Comparison of ENCODE assay signal across 8 mouse cellular contexts in the genomic region with DNA sequence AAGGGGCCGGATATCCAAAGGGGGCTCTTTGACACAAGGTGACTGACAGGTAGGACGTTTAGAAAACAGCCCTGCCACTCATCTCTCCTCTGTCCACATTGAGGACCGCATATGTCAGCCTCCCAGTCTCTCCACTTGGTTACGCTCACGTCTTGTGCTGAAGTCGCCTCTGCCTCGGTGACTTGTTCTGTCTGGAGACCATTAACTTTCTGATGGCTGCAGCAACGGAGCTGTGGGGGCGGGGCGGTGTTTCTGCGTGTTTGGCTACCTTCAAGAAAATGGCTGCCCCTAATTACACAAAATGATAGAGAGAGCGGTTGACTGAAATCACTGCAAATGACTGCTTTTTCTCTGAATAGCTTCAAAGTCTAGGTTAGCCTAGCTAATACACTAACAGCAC. TPM values are rescaled to one million over a fixed set of nuclear protein-coding genes. Genes with fewer than 3 reads are reported as not detected.
DNase-seq lines count a peak whose midpoint lies in the region; ATAC-seq and TF ChIP-seq lines count a peak whose summit lies in the region.

No protein-coding gene starts in this region.

- ATAC-seq in megakaryocyte, adult 5-6 weeks (ENCODE audit: poor library complexity, severe bottlenecking): no peak
- ATAC-seq in liver, postnatal 0 days: no peak

- peaks cover 4% of the 10 kb centered on the region for H3K36me3 ChIP-seq in megakaryocyte, embryonic 14.5 days (replicated peaks; ENCODE audit: low read length)
- H3K36me3 ChIP-seq in hindbrain, embryonic 10.5 days: no peaks in the 10 kb centered on the region
- no peaks in the 10 kb centered on the region for H3K36me3 ChIP-seq in liver, postnatal 0 days (replicated peaks; ENCODE audit: insufficient read depth, low read length)

- peaks cover 26% of the 10 kb centered on the region for H3K4me1 ChIP-seq in megakaryocyte, embryonic 14.5 days
- H3K4me1 ChIP-seq in hindbrain, embryonic 10.5 days (replicated peaks): peaks cover 12% of the 10 kb centered on the region
- no peaks in the 10 kb centered on the region for H3K4me1 ChIP-seq in liver, postnatal 0 days (ENCODE audit: insufficient read depth)

- peak; percentile 20 to 41 for DNase-seq in cerebellum, postnatal 25 days
- no peak for DNase-seq in cerebellum, adult 18-20 months
- DNase-seq in hindbrain, embryonic 10.5 days (ENCODE audit: low spot score): peak; percentile 43
- DNase-seq in liver, postnatal 0 days: peak; percentile 19
- no peak for DNase-seq in c-Kit-positive CD71-positive TER-119-positive erythroid progenitor cells, embryonic 14.5 days (ENCODE audit: low spot score)
- no peak for DNase-seq in urinary bladder, postnatal 14 days (ENCODE audit: low spot score)

- no peak for TF ChIP-seq CTCF in liver, postnatal 0 days (IDR thresholded peaks at IDR 0.05; ENCODE audit: low read depth)

- 10% methylated on average over 12 of the region's 12 CpGs for WGBS in hindbrain, embryonic 10.5 days
- WGBS in liver, postnatal 0 days (ENCODE audit: insufficient replicate concordance): 18% methylated on average over 12 of the region's 12 CpGs

- peak overlapping the region; percentile 64 for H3K4me3 ChIP-seq in megakaryocyte, embryonic 14.5 days (replicated peaks)
- H3K4me3 ChIP-seq in hindbrain, embryonic 10.5 days: peak overlapping the region; percentile 45
- H3K4me3 ChIP-seq in liver, postnatal 0 days (ENCODE audit: low read depth, low read length): no peak overlapping the region; the same call in 1 of the 2 replicates

- H3K9ac ChIP-seq in liver, postnatal 0 days (replicated peaks): no peak overlapping the region

- H3K27me3 ChIP-seq in megakaryocyte, embryonic 14.5 days (replicated peaks): peaks cover 13% of the 10 kb centered on the region
- H3K27me3 ChIP-seq in hindbrain, embryonic 10.5 days (ENCODE audit: insufficient read depth, poor library complexity, severe bottlenecking): peaks cover 28% of the 10 kb centered on the region
- peaks cover 7% of the 10 kb centered on the region; the same call in 1 of the 2 replicates for H3K27me3 ChIP-seq in liver, postnatal 0 days (ENCODE audit: insufficient read depth, low read length)

- TF ChIP-seq EP300 in liver, postnatal 0 days (IDR thresholded peaks at IDR 0.05; ENCODE audit: low read depth): no peak

- H3K27ac ChIP-seq in hindbrain, embryonic 10.5 days: no peak overlapping the region
- no peak overlapping the region for H3K27ac ChIP-seq in liver, postnatal 0 days (ENCODE audit: low read depth)

- peak overlapping the region; percentile 40 for H3K4me2 ChIP-seq in liver, postnatal 0 days (ENCODE audit: low read depth, low read length)

- peaks cover 43% of the 10 kb centered on the region for H3K9me3 ChIP-seq in megakaryocyte, embryonic 14.5 days
- peaks cover 14% of the 10 kb centered on the region for H3K9me3 ChIP-seq in hindbrain, embryonic 10.5 days
- H3K9me3 ChIP-seq in liver, postnatal 0 days (ENCODE audit: low read length): peaks cover 10% of the 10 kb centered on the region; the same call in 1 of the 2 replicates

RNA-seq across cellular contexts. Expression of a gene that starts 43.4 kb away (rescaled TPM):
- polyA plus RNA-seq in megakaryocyte, embryonic 14.5 days (2012; ENCODE audit: insufficient read depth, low replicate concordance): 102 and 105 TPM in 2 replicates
- total RNA-seq in megakaryocyte, adult 5-6 weeks (2015): 14.3 and 18.5 TPM in 2 replicates
- 19.7 and 26.8 TPM in 2 replicates for total RNA-seq in megakaryocyte, adult 5-6 weeks (2017)
- 31.2 and 41.3 TPM in 2 replicates for polyA plus RNA-seq in hindbrain, embryonic 10.5 days (2016; fragmentation: Nextera tagmentation; extraction: Ambion mirVana)
- 62.8 and 64.2 TPM in 2 replicates for polyA plus RNA-seq in liver, postnatal 0 days (2015; fragmentation: Nextera tagmentation; extraction: Ambion mirVana)

RNA-seq across cellular contexts. Expression of a gene that starts 43.6 kb away (rescaled TPM):
- 4.6 and 17.8 TPM in 2 replicates for polyA plus RNA-seq in megakaryocyte, embryonic 14.5 days (2012; ENCODE audit: insufficient read depth, low replicate concordance)
- 126 and 130 TPM in 2 replicates for total RNA-seq in megakaryocyte, adult 5-6 weeks (2015)
- total RNA-seq in megakaryocyte, adult 5-6 weeks (2017): 115 and 132 TPM in 2 replicates
- 101 and 110 TPM in 2 replicates for polyA plus RNA-seq in hindbrain, embryonic 10.5 days (2016; fragmentation: Nextera tagmentation; extraction: Ambion mirVana)
- 52.1 and 54.0 TPM in 2 replicates for polyA plus RNA-seq in liver, postnatal 0 days (2015; fragmentation: Nextera tagmentation; extraction: Ambion mirVana)

RNA-seq across cellular contexts. Expression of a gene that starts 58.3 kb away (rescaled TPM):
- 36.1 and 212 TPM in 2 replicates for polyA plus RNA-seq in megakaryocyte, embryonic 14.5 days (2012; ENCODE audit: insufficient read depth, low replicate concordance)
- total RNA-seq in megakaryocyte, adult 5-6 weeks (2015): 109 and 112 TPM in 2 replicates
- total RNA-seq in megakaryocyte, adult 5-6 weeks (2017): 141 and 168 TPM in 2 replicates
- polyA plus RNA-seq in hindbrain, embryonic 10.5 days (2016; fragmentation: Nextera tagmentation; extraction: Ambion mirVana): 99.2 and 112 TPM in 2 replicates
- 61.5 and 65.9 TPM in 2 replicates for polyA plus RNA-seq in liver, postnatal 0 days (2015; fragmentation: Nextera tagmentation; extraction: Ambion mirVana)

Comparison
In these comparisons a context has a peak if more than half of its experiments do, and no peak if none do; other contexts are left out.
1. DNase-seq: peak in cerebellum, postnatal 25 days (2 of 2), hindbrain, embryonic 10.5 days (single experiment) and liver, postnatal 0 days (single experiment); none in cerebellum, adult 18-20 months (0 of 2), c-Kit-positive CD71-positive TER-119-positive erythroid progenitor cells, embryonic 14.5 days (single experiment) and urinary bladder, postnatal 14 days (single experiment).